Mouse (Mus musculus) limb, embryonic 14.5 days (tissue): ENCODE measurements around the gene Cacna1e. TPM values are rescaled to one million over a fixed set of nuclear protein-coding genes. Genes with fewer than 3 reads are reported as not detected.

Experiments used
- ATAC-seq: fragments of 200-750 bp; cut with Nextera tagmentation; 2 replicates; pipeline ENCODE4 v1.8.0; 2017; ENCODE audit warnings: low read depth, moderate number of reproducible peaks, moderate TSS enrichment; ENCODE audit not compliant: low FRiP score
- DNase-seq: peaks from one replicate; pipeline ENCODE4 v3.0.0-alpha.2; 2015; ENCODE audit warnings: low spot score
- H3K27ac ChIP-seq: fragments of 300-500 bp; sonication (generic); replicated peaks from 2 replicates; pipeline ENCODE4 v1.5.1; 2014; ENCODE audit warnings: low read depth, mild to moderate bottlenecking, low read length, moderate library complexity, mixed read lengths
- H3K27me3 ChIP-seq: fragments of 300-500 bp; sonication (generic); 2 replicates; pipeline ENCODE4 v1.6.1; 2014; ENCODE audit warnings: low read length, mixed read lengths; ENCODE audit not compliant: control insufficient read depth, insufficient read depth
- H3K36me3 ChIP-seq: fragments of 300-500 bp; sonication (generic); 2 replicates; pipeline ENCODE4 v1.6.1; 2014; ENCODE audit warnings: mild to moderate bottlenecking, low read length, moderate library complexity, mixed read lengths; ENCODE audit not compliant: control insufficient read depth, insufficient read depth
- H3K4me1 ChIP-seq: fragments of 300-500 bp; sonication (generic); 2 replicates; pipeline ENCODE4 v1.6.1; 2014; ENCODE audit warnings: antibody characterized with exemption, low read length, mixed read lengths; ENCODE audit not compliant: control insufficient read depth, insufficient read depth
- H3K4me2 ChIP-seq: fragments of 300-500 bp; sonication (generic); replicated peaks from 2 replicates; pipeline ENCODE4 v1.6.1; 2014; ENCODE audit warnings: low read depth, mild to moderate bottlenecking, low read length, moderate library complexity; ENCODE audit not compliant: severe bottlenecking
- H3K4me3 ChIP-seq: fragments of 300-500 bp; sonication (generic); replicated peaks from 2 replicates; pipeline ENCODE4 v1.5.1; 2014; ENCODE audit warnings: low read length
- H3K9ac ChIP-seq: fragments of 300-500 bp; sonication (generic); 2 replicates; pipeline ENCODE4 v1.6.1; 2014; ENCODE audit warnings: mild to moderate bottlenecking, low read depth, low read length, moderate library complexity; ENCODE audit not compliant: severe bottlenecking
- H3K9me3 ChIP-seq: fragments of 300-500 bp; sonication (generic); 2 replicates; pipeline ENCODE4 v1.6.1; 2016; ENCODE audit warnings: low read length; ENCODE audit not compliant: control insufficient read depth
- POLR2A ChIP-seq: fragments of 200-500 bp; IDR thresholded peaks from 2 replicates; pipeline ENCODE4 v1.8.0; 2012; ENCODE audit warnings: inconsistent platforms, mild to moderate bottlenecking, moderate library complexity, borderline replicate concordance; ENCODE audit not compliant: insufficient read depth, insufficient read length; ENCODE audit errors: extremely low read depth
- WGBS: fragments of 180-500 bp; shearing (Covaris S2); extraction: QIAGEN DNeasy Blood & Tissue Kit; methylation state at CpG from one replicate; pipeline ENCODE4 v1.1.7; 2014; 5-methylcytosine and 5-hydroxymethylcytosine counted together
- polyA plus RNA-seq, 2 experiments: library from polyadenylated mRNA; depleted of rRNA in 1 of 2; stranded (reverse) in 1 of 2; unstranded in 1 of 2; fragments of >200 nt; fragmentation: Nextera tagmentation in 1 of 2; extraction: Ambion mirVana in 1 of 2; gene quantifications; 2 replicates each; pipeline versions ENCODE4 v1.2.1 to v1.2.3; 2012 to 2014

Cacna1e gene
- polyA plus RNA-seq, 2 experiments, result 0.51 to 1.4 TPM

DNA sequence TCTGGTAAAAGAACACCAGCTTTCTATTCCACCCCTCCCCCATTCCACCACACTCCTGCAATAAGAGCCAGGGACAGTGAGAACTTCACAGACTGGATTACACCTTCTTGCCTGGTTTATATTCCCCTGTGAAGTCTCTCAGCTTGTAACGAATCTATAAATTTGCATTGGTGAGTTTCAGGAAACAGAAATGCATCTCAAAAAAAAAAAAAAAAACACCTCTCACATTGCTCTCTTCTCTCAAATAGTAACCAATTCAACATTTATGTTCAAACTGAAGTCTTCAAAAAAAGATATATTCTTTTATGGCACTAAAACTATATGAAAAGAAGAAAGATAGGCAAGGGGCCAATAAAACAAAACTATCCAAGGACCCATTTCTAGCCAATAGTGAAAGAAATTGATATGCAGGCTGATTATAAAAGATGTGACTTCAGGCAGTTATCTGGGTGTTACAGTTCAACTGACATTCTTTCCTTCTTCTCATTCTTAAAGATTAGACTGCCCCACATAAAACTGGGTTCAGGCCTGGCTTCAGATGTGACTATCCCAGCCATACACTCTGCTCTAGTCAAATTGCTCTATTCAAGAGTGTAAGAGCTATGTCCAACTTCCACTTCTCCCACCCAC is 200.7 kb downstream of the Cacna1e start:
- no peak overlapping the region for H3K4me3 ChIP-seq
- no peaks in the 10 kb centered on the region for H3K4me1 ChIP-seq
- TF ChIP-seq POLR2A, result no peak
- no peaks in the 10 kb centered on the region for H3K27me3 ChIP-seq
- no peak overlapping the region for H3K27ac ChIP-seq
- no peaks in the 10 kb centered on the region for H3K36me3 ChIP-seq
- 61% methylated on average over 1 of the region's 1 CpGs for WGBS
- DNase-seq (no peak), ATAC-seq (no peak)
- no peak overlapping the region for H3K9ac ChIP-seq
- no peak overlapping the region for H3K4me2 ChIP-seq
- no peaks in the 10 kb centered on the region for H3K9me3 ChIP-seq

DNA sequence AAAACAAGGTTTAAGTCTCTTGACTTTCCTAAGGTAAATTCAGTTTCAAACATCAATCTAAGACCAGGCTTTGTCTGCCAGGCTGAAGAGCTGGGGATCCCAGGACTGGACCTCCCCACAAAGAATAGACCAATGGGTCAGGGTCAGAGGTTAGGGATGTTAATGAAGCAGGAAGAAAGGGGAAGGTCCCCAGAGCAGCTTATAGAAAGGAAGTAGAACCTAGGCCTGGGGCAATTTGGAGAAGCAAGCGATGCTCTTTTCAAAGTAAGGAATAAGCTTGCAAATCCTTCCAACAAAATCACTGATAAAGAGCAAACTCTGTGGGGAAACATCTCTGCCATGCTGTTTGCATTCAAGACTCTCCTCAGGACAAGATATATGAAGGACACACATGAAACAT is 205.3 kb downstream of the Cacna1e start:
- DNase-seq (no peak), ATAC-seq (no peak)
- TF ChIP-seq POLR2A, result no peak
- Histone ChIP-seq H3K9me3 (no peaks in the 10 kb centered on the region), H3K27ac (no peak overlapping the region), H3K4me3 (no peak overlapping the region), H3K4me1 (no peaks in the 10 kb centered on the region), H3K36me3 (no peaks in the 10 kb centered on the region), H3K4me2 (no peak overlapping the region), H3K27me3 (no peaks in the 10 kb centered on the region), H3K9ac (no peak overlapping the region)
- 62% methylated on average over 1 of the region's 1 CpGs for WGBS

DNA sequence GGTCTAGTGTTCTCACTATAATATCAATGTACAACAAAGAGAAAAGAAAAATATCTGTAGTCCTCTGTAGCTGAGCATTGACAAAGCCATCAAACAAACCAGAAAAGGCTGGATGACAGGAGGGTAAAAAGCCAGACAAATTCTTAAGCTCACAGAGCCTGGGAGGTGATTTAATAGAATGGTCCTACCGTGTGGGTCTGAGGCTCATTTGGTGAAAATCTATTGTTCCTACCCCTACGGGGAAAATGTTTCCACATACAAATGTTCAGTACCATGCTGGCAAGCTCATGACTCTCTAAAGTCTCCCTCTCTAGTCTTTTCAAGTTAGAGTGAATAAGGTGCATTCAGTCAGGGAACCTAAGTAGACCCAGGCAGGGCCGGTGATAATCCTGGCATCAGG is 206.2 kb downstream of the Cacna1e start:
- ATAC-seq (no peak), DNase-seq (no peak)
- no peaks in the 10 kb centered on the region for H3K36me3 ChIP-seq
- no peak for TF ChIP-seq POLR2A
- no peak overlapping the region for H3K4me2 ChIP-seq
- no peak overlapping the region for H3K9ac ChIP-seq
- H3K27me3 ChIP-seq, result no peaks in the 10 kb centered on the region
- no peak overlapping the region for H3K4me3 ChIP-seq
- no peak overlapping the region for H3K27ac ChIP-seq
- no peaks in the 10 kb centered on the region for H3K4me1 ChIP-seq
- no peaks in the 10 kb centered on the region for H3K9me3 ChIP-seq
- 86% methylated on average over 3 of the region's 3 CpGs for WGBS

DNA sequence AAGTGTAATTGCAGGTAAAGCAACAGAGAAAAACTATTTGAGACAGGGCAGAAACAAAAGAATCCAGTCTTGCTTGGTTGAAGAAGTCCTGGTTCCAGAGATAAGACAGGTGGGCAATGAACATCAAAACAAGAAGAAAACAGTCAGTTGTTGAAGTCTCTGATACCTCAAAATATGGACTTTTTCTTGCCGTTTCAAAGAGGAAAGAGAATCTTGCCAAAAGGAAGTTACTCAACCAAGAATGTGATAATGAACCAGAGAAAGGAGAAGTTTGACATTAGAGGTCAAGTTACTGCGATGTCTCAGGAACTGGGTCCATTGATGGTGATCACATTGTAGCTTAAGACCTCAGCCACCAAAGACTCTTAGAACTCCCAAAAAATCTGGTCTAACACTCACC is 206.6 kb downstream of the Cacna1e start:
- no peak overlapping the region for H3K9ac ChIP-seq
- H3K4me1 ChIP-seq, result no peaks in the 10 kb centered on the region
- H3K4me3 ChIP-seq, result no peak overlapping the region
- DNase-seq (no peak), ATAC-seq (no peak)
- TF ChIP-seq POLR2A, result no peak
- no peaks in the 10 kb centered on the region for H3K9me3 ChIP-seq
- no peaks in the 10 kb centered on the region for H3K36me3 ChIP-seq
- no peak overlapping the region for H3K4me2 ChIP-seq
- 82% methylated on average over 2 of the region's 2 CpGs for WGBS
- H3K27me3 ChIP-seq, result no peaks in the 10 kb centered on the region
- no peak overlapping the region for H3K27ac ChIP-seq

DNA sequence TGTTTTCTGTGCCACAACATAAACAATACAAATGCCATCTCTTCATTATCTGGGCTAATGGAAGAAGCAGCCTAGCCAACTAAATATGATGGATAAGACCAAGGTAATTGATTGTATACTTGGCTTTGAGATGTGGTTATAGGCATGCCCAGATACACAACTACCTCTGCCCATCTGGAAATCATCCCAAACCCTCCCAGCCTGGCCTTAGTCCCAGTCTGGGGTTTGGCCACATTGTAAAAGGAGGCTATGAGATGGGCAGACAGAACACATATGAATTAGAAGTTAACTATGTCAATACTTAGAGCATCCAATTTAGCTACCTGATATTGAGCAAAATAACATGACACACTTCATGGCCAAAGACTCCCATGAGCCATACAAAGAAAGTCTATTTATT is 220.6 kb downstream of the Cacna1e start:
- H3K4me3 ChIP-seq, result no peak overlapping the region
- H3K9ac ChIP-seq, result no peak overlapping the region
- H3K27me3 ChIP-seq, result no peaks in the 10 kb centered on the region
- no peak overlapping the region for H3K27ac ChIP-seq
- DNase-seq, result no peak
- H3K4me2 ChIP-seq, result no peak overlapping the region
- no peaks in the 10 kb centered on the region for H3K4me1 ChIP-seq
- H3K36me3 ChIP-seq, result no peaks in the 10 kb centered on the region
- H3K9me3 ChIP-seq, result no peaks in the 10 kb centered on the region
- TF ChIP-seq POLR2A, result no peak
- ATAC-seq, result no peak

DNA sequence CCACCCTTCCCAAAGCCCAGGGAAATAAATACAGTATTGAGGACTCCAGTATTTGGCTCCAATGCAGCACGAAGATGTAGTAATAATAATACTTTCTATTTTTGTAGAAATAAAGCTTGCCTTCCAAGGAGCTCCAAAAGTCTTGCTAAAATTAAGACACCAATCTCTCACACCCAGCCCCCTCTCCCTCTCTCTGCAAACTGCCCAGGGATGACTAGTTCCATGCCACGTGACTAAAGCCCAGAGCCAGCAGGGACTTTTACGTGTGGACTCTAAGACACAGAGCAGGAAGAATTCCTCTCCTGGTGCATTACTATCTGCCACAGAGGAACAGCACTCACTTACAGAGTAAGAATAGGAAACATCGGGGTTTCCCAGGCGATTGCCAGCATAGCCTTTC is 222.3 kb downstream of the Cacna1e start:
- no peak overlapping the region for H3K4me2 ChIP-seq
- H3K4me1 ChIP-seq, result no peaks in the 10 kb centered on the region
- H3K27ac ChIP-seq, result no peak overlapping the region
- WGBS, result 65% methylated on average over 5 of the region's 5 CpGs
- no peak overlapping the region for H3K9ac ChIP-seq
- no peak overlapping the region for H3K4me3 ChIP-seq
- DNase-seq, result no peak
- no peaks in the 10 kb centered on the region for H3K9me3 ChIP-seq
- H3K27me3 ChIP-seq, result no peaks in the 10 kb centered on the region
- no peak for TF ChIP-seq POLR2A
- ATAC-seq, result no peak
- no peaks in the 10 kb centered on the region for H3K36me3 ChIP-seq
